Mouse (Mus musculus) liver, embryonic 14.5 days (tissue): ENCODE results near the gene Lclat1. TPM values are rescaled to one million over a fixed set of nuclear protein-coding genes. Genes with fewer than 3 reads are reported as not detected.

Experiments
- ATAC-seq: fragments of 200-750 bp; cut with Nextera tagmentation; 2 replicates; pipeline ENCODE4 v1.8.0; 2017; ENCODE audit warnings: moderate number of reproducible peaks, mild to moderate bottlenecking, moderate library complexity; ENCODE audit not compliant: insufficient read depth
- DNase-seq, 3 experiments: peaks; one replicate each; pipeline ENCODE4 v3.0.0-alpha.2; 2012 to 2013; ENCODE audit warnings: low read depth in 3 of 3, low spot score in 3 of 3
- H3K27ac ChIP-seq: fragments of 300-500 bp; sonication (generic); 2 replicates; pipeline ENCODE4 v1.5.1; 2014; ENCODE audit warnings: moderate library complexity, mild to moderate bottlenecking, control low read depth, inconsistent platforms
- H3K27me3 ChIP-seq: fragments of 300-500 bp; sonication (generic); 2 replicates; pipeline ENCODE4 v1.6.1; 2014; ENCODE audit warnings: mild to moderate bottlenecking, low read length, moderate library complexity; ENCODE audit not compliant: control insufficient read depth, insufficient read depth
- H3K36me3 ChIP-seq: fragments of 300-500 bp; sonication (generic); replicated peaks from 2 replicates; pipeline ENCODE4 v1.6.1; 2014; ENCODE audit warnings: low read depth; ENCODE audit not compliant: control insufficient read depth, insufficient read depth
- H3K4me1 ChIP-seq, 2 experiments: fragments of 200-500 bp in 1 of 2; fragments of 300-500 bp in 1 of 2; sonication (generic) in 1 of 2; replicated peaks; 2 replicates each; pipeline ENCODE4 v1.6.1; 2012 to 2014; ENCODE audit warnings: antibody characterized with exemption in 1 of 2, inconsistent platforms in 1 of 2, low read length in 1 of 2; ENCODE audit not compliant: control insufficient read depth in 2 of 2, insufficient read depth in 2 of 2
- H3K4me2 ChIP-seq: fragments of 300-500 bp; sonication (generic); 2 replicates; pipeline ENCODE4 v1.6.1; 2014; ENCODE audit warnings: low read depth, mild to moderate bottlenecking, control low read depth, moderate library complexity
- H3K4me3 ChIP-seq, 2 experiments: fragments of 200-500 bp in 1 of 2; fragments of 300-500 bp in 1 of 2; sonication (generic) in 1 of 2; 2 replicates each; pipeline ENCODE4 v1.5.1; 2012 to 2014; ENCODE audit warnings: low read depth in 2 of 2, low read length in 2 of 2, mild to moderate bottlenecking in 2 of 2, control low read depth in 1 of 2, inconsistent platforms in 1 of 2, moderate library complexity in 1 of 2; ENCODE audit not compliant: insufficient read depth in 1 of 2
- H3K9ac ChIP-seq: fragments of 300-500 bp; sonication (generic); replicated peaks from 2 replicates; pipeline ENCODE4 v1.6.1; 2014; ENCODE audit warnings: mild to moderate bottlenecking, control low read depth, moderate library complexity
- H3K9me3 ChIP-seq: fragments of 300-500 bp; sonication (generic); 2 replicates; pipeline ENCODE4 v1.6.1; 2016; ENCODE audit warnings: low read length, mixed read lengths; ENCODE audit not compliant: control insufficient read depth
- CTCF ChIP-seq: IDR thresholded peaks from 2 replicates; pipeline ENCODE4 v1.5.1; 2016; ENCODE audit warnings: antibody characterized with exemption, low read depth, control low read depth
- EP300 ChIP-seq: IDR thresholded peaks from 2 replicates; pipeline ENCODE4 v1.6.1; 2016; ENCODE audit warnings: antibody characterized with exemption, low read depth
- WGBS: fragments of 180-500 bp; shearing (Covaris S2); extraction: QIAGEN DNeasy Blood & Tissue Kit; methylation state at CpG from one replicate; pipeline ENCODE4 v1.1.7; 2014; ENCODE audit not compliant: insufficient replicate concordance; 5-methylcytosine and 5-hydroxymethylcytosine counted together
- polyA plus RNA-seq, 2 experiments: library from polyadenylated mRNA; depleted of rRNA in 1 of 2; stranded (reverse) in 1 of 2; unstranded in 1 of 2; fragments of >200 nt; fragmentation: Nextera tagmentation in 1 of 2; extraction: Ambion mirVana in 1 of 2; gene quantifications; 2 replicates each; pipeline versions ENCODE4 v1.2.1 to v1.2.3; 2012 to 2014

Lclat1 gene
- polyA plus RNA-seq, 2 experiments, result 1.8 to 4.5 TPM

GRCm38 (mm10) chr17:73070466-73070865 lies 37.3 kb upstream of the Lclat1 start:
- H3K36me3 ChIP-seq, result no peaks in the 10 kb centered on the region

DNA sequence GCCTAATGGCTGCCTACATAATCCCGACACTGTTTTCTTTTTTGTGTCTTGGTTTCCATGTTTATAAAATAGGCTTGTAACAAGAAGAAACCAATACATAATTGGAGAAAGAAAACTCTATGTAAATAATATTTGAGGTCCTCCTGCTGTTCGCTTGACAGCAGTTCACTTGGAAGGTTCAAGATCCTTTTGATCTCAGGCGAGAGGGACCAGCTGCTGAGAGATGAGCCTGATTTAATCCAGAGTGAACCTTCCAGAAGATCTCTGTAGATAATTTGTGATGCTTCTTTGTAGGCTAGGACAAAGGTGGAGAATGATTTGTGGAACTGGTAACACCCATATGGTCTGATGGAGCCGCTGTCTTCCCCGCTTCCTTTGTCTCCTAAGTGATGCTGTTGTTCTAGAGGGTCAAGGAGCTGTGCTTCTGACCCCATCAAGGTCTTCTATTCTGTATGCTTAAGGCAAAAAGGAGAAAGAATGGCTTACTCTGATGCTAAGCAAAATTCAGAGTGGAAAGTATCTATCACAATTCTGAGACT lies 36.0 kb upstream of the Lclat1 start:
- Histone ChIP-seq H3K36me3 (no peaks in the 10 kb centered on the region), H3K9ac (no peak overlapping the region), H3K27ac (no peak overlapping the region), H3K4me1 (peaks cover 0 to 1% of the 10 kb centered on the region in 2 experiments; a peak in 2 of 4 replicates), H3K27me3 (no peaks in the 10 kb centered on the region), H3K4me3 (no peak overlapping the region), H3K4me2 (no peak overlapping the region), H3K9me3 (no peaks in the 10 kb centered on the region)
- ATAC-seq (no peak), DNase-seq (no peak)
- WGBS, result 65% methylated on average over 5 of the region's 5 CpGs
- TF ChIP-seq CTCF (no peak), EP300 (no peak)

More at GRCm38 (mm10) chr17:73070466-73070865, 37.3 kb upstream of the Lclat1 start:
- Histone ChIP-seq H3K4me1 (peaks cover 0 to 5% of the 10 kb centered on the region in 2 experiments; a peak in 2 of 4 replicates), H3K4me2 (no peak overlapping the region), H3K4me3 (no peak overlapping the region), H3K9ac (no peak overlapping the region), H3K27me3 (no peaks in the 10 kb centered on the region), H3K9me3 (no peaks in the 10 kb centered on the region), H3K27ac (no peak overlapping the region)
- WGBS, result 47% methylated on average over 2 of the region's 2 CpGs
- ATAC-seq, result no peak
- no peak for DNase-seq
- no peak for TF ChIP-seq EP300
- TF ChIP-seq CTCF, result no peak

- H3K9me3 ChIP-seq, result no peaks in the 10 kb centered on the region
- H3K9ac ChIP-seq, result no peak overlapping the region
- H3K27me3 ChIP-seq, result no peaks in the 10 kb centered on the region
- WGBS, result 63% methylated on average over 8 of the region's 8 CpGs
- no peak overlapping the region for H3K4me2 ChIP-seq
- TF ChIP-seq EP300 (no peak), CTCF (no peak)
- no peak overlapping the region for H3K4me3 ChIP-seq
- DNase-seq (no peak), ATAC-seq (no peak)
- H3K27ac ChIP-seq, result no peak overlapping the region
- no peaks in the 10 kb centered on the region for H3K36me3 ChIP-seq
- no peaks in the 10 kb centered on the region; a peak in 1 of 4 replicates for H3K4me1 ChIP-seq
Observed at GRCm38 (mm10) chr17:73072286-73072685, 35.5 kb upstream of the Lclat1 start.

DNA sequence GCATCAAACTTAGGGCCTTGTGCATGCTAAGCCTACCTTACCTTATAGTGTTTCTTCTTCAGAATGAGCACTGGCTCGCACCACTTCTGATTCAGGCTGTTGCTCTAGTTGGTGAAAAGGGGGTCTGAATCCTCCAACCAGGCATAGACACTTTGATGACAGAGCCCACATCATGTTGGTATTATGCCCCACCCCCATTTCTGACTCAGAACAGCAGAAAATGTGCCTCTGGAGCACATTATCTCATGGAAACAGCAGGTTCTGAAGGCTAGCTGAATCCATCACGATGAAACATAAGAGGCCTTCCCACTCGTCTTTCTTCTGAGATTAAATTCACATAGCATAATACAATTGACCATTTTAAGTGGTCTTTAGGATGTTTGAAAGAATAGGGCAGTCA lies 33.2 kb upstream of the Lclat1 start:
- Histone ChIP-seq H3K9me3 (no peaks in the 10 kb centered on the region), H3K4me3 (no peak overlapping the region), H3K4me1 (no peaks in the 10 kb centered on the region), H3K4me2 (no peak overlapping the region), H3K9ac (no peak overlapping the region), H3K36me3 (no peaks in the 10 kb centered on the region), H3K27me3 (no peaks in the 10 kb centered on the region), H3K27ac (no peak overlapping the region)
- TF ChIP-seq CTCF (no peak), EP300 (no peak)
- ATAC-seq (no peak), DNase-seq (no peak)
- WGBS, result 36% methylated on average over 3 of the region's 3 CpGs

DNA sequence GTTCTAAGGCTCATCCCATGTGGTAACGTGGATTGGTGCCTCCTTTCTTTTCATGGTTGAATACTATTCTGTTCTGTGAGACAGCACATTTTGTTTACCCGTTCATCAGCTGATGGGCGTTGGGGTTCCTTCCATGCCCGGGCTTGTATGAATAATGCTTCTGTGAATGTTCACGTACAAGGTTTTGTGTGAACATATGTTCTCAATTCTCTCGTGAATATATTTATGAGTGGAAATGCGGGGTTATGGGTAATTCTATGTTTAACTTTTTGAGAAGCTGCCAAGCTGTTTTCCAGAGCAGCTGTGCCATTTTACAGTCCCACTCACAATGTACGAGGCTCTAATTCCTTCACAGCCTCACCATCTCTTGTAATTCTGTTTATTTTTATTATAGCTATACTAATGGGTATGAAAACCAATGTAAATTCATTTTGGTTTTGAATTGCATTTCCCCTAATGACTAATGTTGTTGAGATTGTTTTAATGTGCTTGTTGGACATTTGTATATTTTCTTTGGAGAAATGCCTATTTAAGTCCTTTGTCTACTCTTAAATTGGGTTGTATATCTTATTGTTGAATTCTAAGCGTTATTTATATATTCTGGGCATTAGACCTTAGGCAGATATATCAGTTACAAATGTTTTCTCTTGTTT lies 32.4 kb upstream of the Lclat1 start:
- TF ChIP-seq EP300, result no peak
- TF ChIP-seq CTCF, result no peak
- H3K27ac ChIP-seq, result no peak overlapping the region
- DNase-seq (no peak), ATAC-seq (no peak)
- WGBS, result 68% methylated on average over 9 of the region's 9 CpGs
- no peak overlapping the region for H3K4me3 ChIP-seq
- no peaks in the 10 kb centered on the region for H3K4me1 ChIP-seq
- no peak overlapping the region for H3K4me2 ChIP-seq
- H3K36me3 ChIP-seq, result no peaks in the 10 kb centered on the region
- H3K9me3 ChIP-seq, result no peaks in the 10 kb centered on the region
- no peaks in the 10 kb centered on the region for H3K27me3 ChIP-seq
- no peak overlapping the region for H3K9ac ChIP-seq
